Mouse (Mus musculus): ENCODE data around the gene Sugct.

DNA sequence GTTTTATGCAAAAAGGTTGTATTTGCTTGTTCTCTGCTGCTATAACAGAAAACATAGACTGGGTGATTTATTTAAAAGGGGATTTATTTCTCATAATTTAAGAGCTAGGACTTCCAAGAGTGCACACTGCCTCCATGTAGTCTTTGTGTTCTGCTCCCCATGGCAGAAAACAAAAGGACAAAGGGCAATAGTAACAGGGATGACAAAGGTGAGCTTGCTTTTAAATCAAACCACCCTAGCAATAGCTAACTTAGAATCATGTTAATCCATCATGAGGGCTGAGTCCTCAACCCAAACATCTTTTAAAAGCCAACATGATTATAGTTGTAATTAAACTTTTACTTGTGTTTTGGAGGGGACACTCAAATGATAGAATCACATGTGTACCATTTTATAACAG lies 5.9 kb downstream of the Sugct start:
- TF ChIP-seq USF1 (IDR thresholded peaks at IDR 0.05; ENCODE audit: low read depth) = no peak
- no peak for TF ChIP-seq CTCF (IDR thresholded peaks at IDR 0.05; ENCODE audit: control insufficient read depth, insufficient read depth, insufficient read length)
- TF ChIP-seq MAX (IDR thresholded peaks at IDR 0.05) = no peak
- no peak for TF ChIP-seq CEBPB (IDR thresholded peaks at IDR 0.05; ENCODE audit: low read depth)
- no peak for TF ChIP-seq MYOG (IDR thresholded peaks at IDR 0.05; ENCODE audit: control insufficient read depth, extremely low read depth, insufficient read length)

All from C2C12 (cell line).